Mouse (Mus musculus) midbrain, postnatal 0 days (tissue): ENCODE measurements around the gene Hyal5. TPM values are rescaled to one million over a fixed set of nuclear protein-coding genes. Genes with fewer than 3 reads are reported as not detected.

Experiments
- ATAC-seq: fragments of 200-750 bp; cut with Nextera tagmentation; 2 replicates; pipeline ENCODE4 v1.8.0; 2017; ENCODE audit warnings: moderate number of reproducible peaks, mild to moderate bottlenecking, moderate TSS enrichment, moderate library complexity; ENCODE audit not compliant: low FRiP score
- DNase-seq: peaks from one replicate; pipeline ENCODE4 v3.0.0-alpha.2; 2015; ENCODE audit warnings: low spot score
- H3K27ac ChIP-seq: fragments of 300-500 bp; sonication (generic); 2 replicates; pipeline ENCODE4 v1.5.1; 2014; ENCODE audit warnings: low read depth, mild to moderate bottlenecking, low read length, mixed read lengths
- H3K27me3 ChIP-seq: fragments of 300-500 bp; sonication (generic); 2 replicates; pipeline ENCODE4 v1.6.1; 2014; ENCODE audit warnings: low read length, control low read depth, mixed read lengths; ENCODE audit not compliant: insufficient read depth
- H3K36me3 ChIP-seq: fragments of 300-500 bp; sonication (generic); 2 replicates; pipeline ENCODE4 v1.6.1; 2014; ENCODE audit warnings: low read length, control low read depth, mixed read lengths; ENCODE audit not compliant: insufficient read depth
- H3K4me1 ChIP-seq: fragments of 300-500 bp; sonication (generic); 2 replicates; pipeline ENCODE4 v1.6.1; 2014; ENCODE audit warnings: mild to moderate bottlenecking, control low read depth, antibody characterized with exemption, low read length, mixed read lengths; ENCODE audit not compliant: insufficient read depth
- H3K4me2 ChIP-seq: fragments of 300-500 bp; sonication (generic); 2 replicates; pipeline ENCODE4 v1.6.1; 2014; ENCODE audit warnings: low read depth, mild to moderate bottlenecking, low read length, mixed read lengths; ENCODE audit not compliant: poor library complexity, severe bottlenecking
- H3K4me3 ChIP-seq: fragments of 300-500 bp; sonication (generic); 2 replicates; pipeline ENCODE4 v1.5.1; 2014; ENCODE audit warnings: low read depth, mild to moderate bottlenecking, low read length, moderate library complexity
- H3K9ac ChIP-seq: fragments of 300-500 bp; sonication (generic); replicated peaks from 2 replicates; pipeline ENCODE4 v1.6.1; 2014; ENCODE audit warnings: mild to moderate bottlenecking, low read length, moderate library complexity, mixed read lengths; ENCODE audit not compliant: poor library complexity, severe bottlenecking
- H3K9me3 ChIP-seq: fragments of 300-500 bp; sonication (generic); 2 replicates; pipeline ENCODE4 v1.6.1; 2016; ENCODE audit warnings: low read length, control low read depth
- CTCF ChIP-seq: IDR thresholded peaks from 2 replicates; pipeline ENCODE4 v1.5.1; 2016; ENCODE audit warnings: antibody characterized with exemption, mild to moderate bottlenecking
- WGBS: fragments of 180-500 bp; shearing (Covaris S2); extraction: QIAGEN DNeasy Blood & Tissue Kit; methylation state at CpG from one replicate; pipeline ENCODE4 v1.1.7; 2014; 5-methylcytosine and 5-hydroxymethylcytosine counted together
- polyA plus RNA-seq: library from polyadenylated mRNA; unstranded; fragments of >200 nt; fragmentation: Nextera tagmentation; extraction: Ambion mirVana; gene quantifications from 2 replicates; pipeline ENCODE4 v1.2.1, GENCODE M21; 2015
- total RNA-seq: library from RNA; depleted of rRNA; stranded (reverse); fragments of >200 nt; gene quantifications from 2 replicates; pipeline ENCODE4 v1.2.3, GENCODE M21; 2014; rRNA removed

Gene Hyal5
- total RNA-seq (not detected in 2 replicates), polyA plus RNA-seq (not detected in 2 replicates)

DNA sequence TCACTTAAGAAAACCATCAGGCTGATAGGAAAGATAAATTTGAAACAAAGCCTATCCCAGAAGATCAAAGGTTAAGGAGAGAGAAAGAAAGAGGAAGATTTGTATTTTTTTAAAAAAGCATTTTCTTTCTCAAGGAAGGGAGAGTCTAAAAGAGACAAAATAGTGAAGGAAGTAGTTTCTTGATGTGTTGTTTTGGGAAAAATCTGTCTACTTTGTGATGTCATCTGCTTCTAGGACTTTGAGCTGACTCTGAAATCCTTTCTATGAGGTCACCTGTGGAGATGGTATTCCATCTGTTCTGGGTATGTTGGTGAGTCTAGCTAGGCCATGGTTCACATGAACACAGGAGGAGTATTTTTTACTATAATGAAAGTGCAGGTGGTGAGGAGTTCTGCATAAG, at the start of gene Hyal5:
Gene Hyal5 (plus strand): TSS at position 301 of the 400 bp plus-strand sequence.
- no peaks in the 10 kb centered on the region for H3K4me1 ChIP-seq
- H3K27me3 ChIP-seq, result no peaks in the 10 kb centered on the region
- ATAC-seq, result no peak
- H3K4me3 ChIP-seq, result no peak within 1 kb of the TSS
- H3K9ac ChIP-seq, result no peak within 1 kb of the TSS
- H3K27ac ChIP-seq, result no peak within 1 kb of the TSS
- H3K4me2 ChIP-seq, result no peak within 1 kb of the TSS
- TF ChIP-seq CTCF, result no peak
- no peak for DNase-seq
- no peaks in the 10 kb centered on the region for H3K36me3 ChIP-seq
- H3K9me3 ChIP-seq, result no peaks in the 10 kb centered on the region

DNA sequence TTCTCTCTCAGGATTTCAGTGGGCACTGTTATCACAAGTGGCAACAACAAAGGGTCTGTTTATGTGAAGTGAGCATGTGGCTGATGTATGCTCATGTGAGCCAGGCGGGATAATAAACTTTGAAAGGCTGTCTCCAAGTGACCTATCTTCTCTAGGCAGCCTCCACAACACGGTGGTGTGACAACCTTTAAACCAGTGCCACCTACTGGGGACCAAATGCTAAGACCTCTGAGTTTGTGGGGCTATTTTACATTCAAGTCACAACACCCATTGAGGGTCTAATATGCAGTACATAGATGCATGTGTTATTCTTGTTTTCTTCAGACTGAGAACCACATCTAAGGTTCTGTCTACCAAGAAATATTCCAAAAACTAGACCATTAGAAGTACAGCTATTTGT, 35.7 kb upstream of the Hyal5 start:
- H3K27ac ChIP-seq, result no peak overlapping the region
- H3K4me1 ChIP-seq, result no peaks in the 10 kb centered on the region
- H3K4me3 ChIP-seq, result no peak overlapping the region
- ATAC-seq (no peak), DNase-seq (no peak)
- H3K36me3 ChIP-seq, result no peaks in the 10 kb centered on the region
- WGBS, result 52% methylated on average over 2 of the region's 2 CpGs
- no peak overlapping the region for H3K9ac ChIP-seq
- no peak for TF ChIP-seq CTCF
- no peak overlapping the region for H3K4me2 ChIP-seq
- H3K27me3 ChIP-seq, result no peaks in the 10 kb centered on the region
- no peaks in the 10 kb centered on the region for H3K9me3 ChIP-seq

DNA sequence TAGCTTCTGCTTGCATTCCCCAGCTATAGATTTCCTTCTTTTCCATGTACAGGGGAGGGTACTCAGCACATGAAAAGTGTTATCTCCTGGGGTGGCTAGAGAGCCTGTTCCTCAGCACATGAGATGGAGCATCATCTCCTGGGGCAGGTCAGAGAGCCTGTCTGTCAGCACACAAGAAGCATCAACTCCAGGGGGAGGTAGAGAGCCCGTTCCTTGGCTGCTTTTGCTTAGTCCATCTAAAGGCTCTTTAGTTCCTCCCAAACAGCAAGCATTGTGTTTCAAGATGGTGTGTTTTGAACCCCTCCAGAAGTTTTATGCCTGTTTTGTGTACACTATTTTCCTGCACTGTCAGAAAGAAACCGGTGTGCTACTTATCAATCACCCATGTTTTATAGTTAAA, 2.5 kb downstream of the Hyal5 start:
- H3K36me3 ChIP-seq, result no peaks in the 10 kb centered on the region
- no peak overlapping the region for H3K4me2 ChIP-seq
- ATAC-seq (no peak), DNase-seq (peak; percentile 10)
- no peak overlapping the region for H3K4me3 ChIP-seq
- no peak overlapping the region for H3K9ac ChIP-seq
- no peaks in the 10 kb centered on the region for H3K4me1 ChIP-seq
- WGBS, result 46% methylated on average over 2 of the region's 2 CpGs
- no peaks in the 10 kb centered on the region for H3K9me3 ChIP-seq
- no peaks in the 10 kb centered on the region for H3K27me3 ChIP-seq
- H3K27ac ChIP-seq, result no peak overlapping the region
- no peak for TF ChIP-seq CTCF

DNA sequence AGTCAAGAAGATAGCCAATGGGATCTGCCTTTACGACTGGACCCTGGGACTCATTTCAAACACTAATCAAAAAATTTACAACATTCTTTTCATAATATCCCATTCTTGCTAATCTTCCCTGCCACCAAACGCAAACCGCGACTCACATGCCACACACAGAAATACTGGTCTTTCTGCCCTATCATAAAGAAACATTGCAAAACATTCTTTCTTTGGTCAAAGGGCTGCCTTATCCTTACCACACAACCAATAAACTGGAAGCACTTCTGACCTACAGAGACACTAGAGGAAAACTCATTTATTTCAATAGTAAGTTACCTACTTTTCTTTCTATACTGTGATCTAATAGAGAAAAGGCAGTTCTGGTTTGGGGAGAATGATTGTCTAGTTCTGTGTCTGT, 5.9 kb downstream of the Hyal5 start:
- DNase-seq (no peak), ATAC-seq (no peak)
- no peaks in the 10 kb centered on the region for H3K36me3 ChIP-seq
- WGBS, result 92% methylated on average over 4 of the region's 4 CpGs
- H3K4me2 ChIP-seq, result no peak overlapping the region
- H3K27ac ChIP-seq, result no peak overlapping the region
- H3K4me1 ChIP-seq, result no peaks in the 10 kb centered on the region
- H3K9me3 ChIP-seq, result no peaks in the 10 kb centered on the region
- H3K27me3 ChIP-seq, result no peaks in the 10 kb centered on the region
- H3K4me3 ChIP-seq, result no peak overlapping the region
- no peak overlapping the region for H3K9ac ChIP-seq
- no peak for TF ChIP-seq CTCF

DNA sequence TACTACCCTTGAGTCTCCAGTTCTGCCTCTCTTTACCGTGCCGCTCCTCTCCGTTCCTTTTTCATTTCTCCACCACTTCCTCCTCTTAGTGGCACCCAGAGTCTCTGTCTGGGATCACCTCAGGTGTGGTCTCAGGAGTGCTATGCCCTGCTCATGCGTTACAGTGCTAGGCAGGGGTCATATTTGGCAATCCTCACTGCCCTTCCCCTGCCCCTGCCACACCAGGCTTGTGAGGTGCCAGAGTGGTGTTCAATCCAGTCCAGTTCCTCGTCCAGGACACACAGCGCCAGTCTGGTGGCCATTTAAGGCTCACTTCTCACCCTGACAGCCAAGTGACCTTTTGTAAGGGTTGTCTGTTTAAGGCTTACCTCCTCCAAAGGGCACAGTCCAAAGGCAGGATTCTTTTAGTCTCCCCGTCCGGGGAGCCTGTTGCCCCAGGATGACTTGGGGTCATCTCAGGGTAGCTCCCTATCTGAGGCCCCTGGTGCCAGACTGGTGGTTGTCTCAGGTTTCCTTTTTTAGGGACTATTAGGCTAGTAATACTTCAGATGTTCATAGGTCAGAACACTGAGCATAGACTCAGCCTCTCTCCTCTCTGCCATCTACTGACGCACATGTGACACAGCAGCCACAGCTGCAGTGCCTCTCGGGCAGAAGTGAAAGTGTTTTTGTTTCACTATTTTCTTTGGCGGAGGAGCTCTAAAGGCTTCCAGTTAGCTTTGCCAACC, 36.5 kb downstream of the Hyal5 start:
- Histone ChIP-seq H3K4me3 (no peak overlapping the region), H3K27me3 (no peaks in the 10 kb centered on the region), H3K9me3 (no peaks in the 10 kb centered on the region), H3K36me3 (no peaks in the 10 kb centered on the region), H3K4me1 (no peaks in the 10 kb centered on the region), H3K27ac (no peak overlapping the region), H3K9ac (no peak overlapping the region), H3K4me2 (no peak overlapping the region)
- DNase-seq (peak; percentile 50), ATAC-seq (no peak)
- WGBS, result 80% methylated on average over 11 of the region's 11 CpGs
- TF ChIP-seq CTCF, result peak; percentile 55

DNA sequence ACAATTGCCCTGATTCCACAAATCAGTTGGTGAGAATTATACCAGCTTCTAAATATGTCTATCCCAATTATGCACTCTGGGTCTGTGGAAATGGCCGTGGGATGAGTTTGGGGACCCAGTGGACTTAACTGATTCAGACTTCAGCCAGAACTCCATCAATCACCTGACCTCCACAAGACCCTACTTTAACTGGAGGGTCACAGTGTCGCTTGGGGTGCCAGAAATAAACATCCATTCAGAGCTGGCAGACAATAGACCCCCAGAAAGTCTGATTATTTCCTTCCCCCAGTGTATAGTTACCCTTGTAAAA, 37.0 kb downstream of the Hyal5 start:
- TF ChIP-seq CTCF, result no peak
- no peak for ATAC-seq

More for the DNA sequence above, 37.0 kb downstream of the Hyal5 start:
- Histone ChIP-seq H3K4me1 (no peaks in the 10 kb centered on the region), H3K9me3 (no peaks in the 10 kb centered on the region), H3K27me3 (no peaks in the 10 kb centered on the region), H3K27ac (no peak overlapping the region), H3K9ac (no peak overlapping the region), H3K4me2 (no peak overlapping the region), H3K36me3 (no peaks in the 10 kb centered on the region), H3K4me3 (no peak overlapping the region)
- no peak for DNase-seq
- 51% methylated on average over 2 of the region's 2 CpGs for WGBS
